Mouse (Mus musculus) hindbrain, embryonic 12.5 days (tissue): ENCODE results near the gene Tardbp. TPM values are rescaled to one million over a fixed set of nuclear protein-coding genes. Genes with fewer than 3 reads are reported as not detected.

ENCODE experiments used
- ATAC-seq: fragments of 200-750 bp; cut with Nextera tagmentation; 2 replicates; pipeline ENCODE4 v1.8.0; 2017; ENCODE audit warnings: moderate TSS enrichment; ENCODE audit not compliant: low FRiP score
- H3K27ac ChIP-seq: fragments of 300-500 bp; sonication (generic); 2 replicates; pipeline ENCODE4 v1.5.1; 2016; ENCODE audit warnings: mild to moderate bottlenecking
- H3K27me3 ChIP-seq: fragments of 300-500 bp; sonication (generic); 2 replicates; pipeline ENCODE4 v1.6.1; 2016; ENCODE audit warnings: mild to moderate bottlenecking
- H3K36me3 ChIP-seq: fragments of 300-500 bp; sonication (generic); 2 replicates; pipeline ENCODE4 v1.6.1; 2016; ENCODE audit warnings: mild to moderate bottlenecking
- H3K4me1 ChIP-seq: fragments of 300-500 bp; sonication (generic); 2 replicates; pipeline ENCODE4 v1.6.1; 2016
- H3K4me2 ChIP-seq: fragments of 300-500 bp; sonication (generic); replicated peaks from 2 replicates; pipeline ENCODE4 v1.6.1; 2016; ENCODE audit warnings: mild to moderate bottlenecking
- H3K4me3 ChIP-seq: fragments of 300-500 bp; sonication (generic); 2 replicates; pipeline ENCODE4 v1.5.1; 2016; ENCODE audit warnings: mild to moderate bottlenecking
- H3K9ac ChIP-seq: fragments of 300-500 bp; sonication (generic); 2 replicates; pipeline ENCODE4 v1.6.1; 2016; ENCODE audit warnings: mild to moderate bottlenecking, moderate library complexity
- H3K9me3 ChIP-seq: fragments of 300-500 bp; sonication (generic); replicated peaks from 2 replicates; pipeline ENCODE4 v1.6.1; 2016; ENCODE audit warnings: mild to moderate bottlenecking
- WGBS: fragments of 180-500 bp; shearing (Covaris S2); methylation state at CpG from one replicate; pipeline ENCODE4 v1.1.7; 2016; 5-methylcytosine and 5-hydroxymethylcytosine counted together
- polyA plus RNA-seq: library from polyadenylated mRNA; unstranded; fragments of >200 nt; fragmentation: Nextera tagmentation; extraction: Ambion mirVana; gene quantifications from 2 replicates; pipeline ENCODE4 v1.2.1, GENCODE M21; 2016

Gene Tardbp
- polyA plus RNA-seq, 1 experiment from 2014 or later: 333 TPM

DNA sequence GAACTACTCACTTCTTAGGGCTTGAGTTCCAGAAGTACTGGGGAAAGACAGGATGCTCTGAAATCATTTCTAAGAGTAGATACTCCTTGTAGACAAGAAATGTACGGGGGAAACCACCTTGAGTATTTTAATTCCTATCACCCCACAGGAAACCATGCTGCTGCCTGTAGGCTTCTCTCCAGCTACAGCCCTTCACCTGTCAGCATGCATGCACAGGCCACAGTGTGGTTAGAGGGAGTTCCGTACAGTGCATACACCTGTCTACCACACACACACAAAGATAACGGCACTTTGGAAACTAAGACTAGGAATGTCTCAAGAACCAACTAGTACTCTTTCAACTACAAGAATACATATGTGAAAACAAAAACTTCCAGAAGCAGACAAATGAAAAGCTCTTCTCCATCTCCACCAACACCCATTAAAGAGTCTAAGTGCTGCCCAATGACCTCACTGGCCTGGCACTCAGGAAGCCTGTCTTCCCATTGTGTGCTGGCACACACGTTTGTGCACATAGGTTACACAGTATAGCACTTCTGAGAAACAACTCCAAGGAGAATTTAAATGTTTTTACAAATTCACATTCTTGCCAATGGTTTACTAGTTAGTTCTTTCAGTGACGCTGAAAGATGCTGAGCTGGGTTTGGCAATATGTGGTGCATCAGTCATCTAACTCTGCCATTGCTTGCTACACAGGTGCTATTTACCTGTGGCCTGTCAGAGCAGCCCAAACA is 16.0 kb downstream of the Tardbp start:
- Histone ChIP-seq H3K4me2 (no peak overlapping the region), H3K27me3 (no peaks in the 10 kb centered on the region), H3K4me1 (peaks cover 4% of the 10 kb centered on the region; the same call in 1 of the 2 replicates), H3K36me3 (peaks cover 48% of the 10 kb centered on the region), H3K9ac (no peak overlapping the region), H3K4me3 (no peak overlapping the region), H3K9me3 (no peaks in the 10 kb centered on the region), H3K27ac (no peak overlapping the region)
- WGBS: 75% methylated on average over 5 of the region's 5 CpGs
- no peak for ATAC-seq

DNA sequence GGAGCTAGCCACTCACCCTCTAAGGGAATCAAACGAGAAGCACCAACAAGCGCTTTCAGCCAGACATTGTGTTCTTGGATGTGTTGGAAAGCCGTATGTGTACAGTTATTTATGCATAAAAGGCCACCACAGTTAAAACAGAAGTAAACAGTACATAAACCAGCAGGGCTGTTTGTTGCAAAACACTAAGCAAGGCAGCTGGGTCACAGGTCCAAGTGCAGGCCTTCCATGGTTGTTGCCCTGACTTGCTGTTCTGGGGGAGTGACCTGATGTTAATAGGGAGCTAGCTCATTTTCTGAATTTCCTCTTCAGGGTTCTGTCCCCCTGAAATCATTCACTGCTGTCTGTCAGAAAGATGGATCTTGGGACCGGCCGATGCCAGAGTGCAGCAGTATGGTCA is 17.0 kb downstream of the Tardbp start:
- Histone ChIP-seq H3K9ac (no peak overlapping the region), H3K27me3 (no peaks in the 10 kb centered on the region), H3K9me3 (no peaks in the 10 kb centered on the region), H3K4me2 (no peak overlapping the region), H3K27ac (no peak overlapping the region), H3K4me1 (peaks cover 4% of the 10 kb centered on the region; the same call in 1 of the 2 replicates), H3K4me3 (no peak overlapping the region), H3K36me3 (peaks cover 39% of the 10 kb centered on the region)
- WGBS: 87% methylated on average over 5 of the region's 5 CpGs
- no peak for ATAC-seq

DNA sequence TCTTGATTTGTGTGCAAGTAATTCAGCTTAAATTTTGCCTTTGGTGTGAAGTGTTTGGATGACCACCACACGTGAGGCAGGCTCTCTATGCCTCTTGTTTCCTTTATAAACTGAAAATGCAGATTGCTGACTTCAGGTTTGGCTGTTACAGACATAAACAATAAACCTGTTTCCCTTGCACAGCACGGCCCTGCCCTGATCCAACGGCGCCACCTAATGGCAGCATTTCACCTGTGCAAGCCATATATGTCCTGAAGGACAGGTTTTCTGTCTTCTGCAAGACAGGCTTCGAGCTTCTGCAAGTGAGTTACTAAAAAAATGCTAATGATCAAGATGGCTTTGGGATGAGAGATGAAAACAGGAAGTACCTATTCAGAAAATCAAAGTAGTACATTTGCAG is 19.1 kb downstream of the Tardbp start:
- no peaks in the 10 kb centered on the region for H3K9me3 ChIP-seq
- H3K4me1 ChIP-seq: no peaks in the 10 kb centered on the region
- no peak overlapping the region for H3K27ac ChIP-seq
- no peak overlapping the region for H3K4me3 ChIP-seq
- H3K36me3 ChIP-seq: peaks cover 22% of the 10 kb centered on the region; the same call in 1 of the 2 replicates
- ATAC-seq: no peak
- no peak overlapping the region for H3K4me2 ChIP-seq
- 28% methylated on average over 5 of the region's 5 CpGs for WGBS
- no peak overlapping the region for H3K9ac ChIP-seq
- no peaks in the 10 kb centered on the region for H3K27me3 ChIP-seq

DNA sequence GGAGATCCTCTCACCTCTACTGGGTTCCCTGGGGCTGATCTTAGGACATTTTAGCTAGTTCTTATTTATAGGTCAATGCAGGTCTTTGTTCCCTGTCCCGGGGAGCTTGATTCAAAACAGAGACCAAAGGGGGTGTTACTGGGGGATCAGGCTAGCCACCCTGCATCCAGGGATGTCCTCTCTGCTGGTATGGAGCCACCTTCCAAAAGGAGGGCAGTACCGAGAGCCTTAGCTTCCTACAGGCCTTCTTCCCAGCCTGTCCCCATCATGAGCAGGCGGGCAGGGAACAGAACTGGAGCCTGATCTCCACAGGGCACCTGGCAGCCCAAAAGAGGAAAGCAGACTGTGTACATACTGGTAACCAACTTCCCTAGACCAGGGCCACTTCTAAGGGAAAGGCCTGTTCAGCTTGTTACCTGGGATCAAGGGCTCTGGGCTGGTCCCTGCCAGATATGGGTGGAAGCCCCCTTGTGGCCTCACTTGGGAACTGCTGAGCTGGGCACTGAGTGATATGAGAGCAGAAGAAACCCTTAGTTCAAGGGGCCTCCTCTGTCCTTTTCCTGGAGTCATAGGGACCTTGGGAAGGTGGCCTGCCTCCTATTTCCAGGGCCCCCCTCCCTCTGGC is 22.2 kb downstream of the Tardbp start:
- WGBS: 96% methylated on average over 3 of the region's 3 CpGs
- Histone ChIP-seq H3K27ac (no peak overlapping the region), H3K36me3 (peaks cover 7% of the 10 kb centered on the region; the same call in 1 of the 2 replicates), H3K27me3 (no peaks in the 10 kb centered on the region), H3K9me3 (no peaks in the 10 kb centered on the region), H3K9ac (no peak overlapping the region), H3K4me3 (no peak overlapping the region), H3K4me1 (no peaks in the 10 kb centered on the region), H3K4me2 (no peak overlapping the region)
- no peak for ATAC-seq

DNA sequence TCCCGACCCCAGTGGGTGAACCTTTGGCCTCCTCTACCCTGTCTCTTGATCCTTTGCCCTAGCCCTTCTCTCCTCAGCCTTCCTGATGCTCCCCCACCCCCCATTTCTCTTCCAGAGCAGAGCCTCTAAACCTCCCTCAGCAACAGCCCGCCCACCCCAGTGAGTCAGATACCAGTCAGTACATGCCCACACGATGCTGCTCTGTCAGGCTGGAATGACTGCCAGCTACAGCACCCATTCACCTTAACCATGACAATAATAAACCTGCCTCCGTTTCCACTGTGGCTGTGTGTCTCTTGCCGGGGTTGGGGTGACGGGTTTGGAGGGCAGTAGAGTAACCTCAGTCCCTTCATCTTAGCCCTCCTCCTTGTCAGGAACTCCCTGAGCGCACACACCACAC is 22.7 kb downstream of the Tardbp start:
- H3K9me3 ChIP-seq: no peaks in the 10 kb centered on the region
- 73% methylated on average over 7 of the region's 7 CpGs for WGBS
- no peaks in the 10 kb centered on the region for H3K27me3 ChIP-seq
- H3K4me1 ChIP-seq: no peaks in the 10 kb centered on the region
- H3K4me2 ChIP-seq: no peak overlapping the region
- ATAC-seq: no peak
- H3K27ac ChIP-seq: no peak overlapping the region
- no peak overlapping the region for H3K9ac ChIP-seq
- H3K36me3 ChIP-seq: peaks cover 7% of the 10 kb centered on the region; the same call in 1 of the 2 replicates
- no peak overlapping the region for H3K4me3 ChIP-seq

DNA sequence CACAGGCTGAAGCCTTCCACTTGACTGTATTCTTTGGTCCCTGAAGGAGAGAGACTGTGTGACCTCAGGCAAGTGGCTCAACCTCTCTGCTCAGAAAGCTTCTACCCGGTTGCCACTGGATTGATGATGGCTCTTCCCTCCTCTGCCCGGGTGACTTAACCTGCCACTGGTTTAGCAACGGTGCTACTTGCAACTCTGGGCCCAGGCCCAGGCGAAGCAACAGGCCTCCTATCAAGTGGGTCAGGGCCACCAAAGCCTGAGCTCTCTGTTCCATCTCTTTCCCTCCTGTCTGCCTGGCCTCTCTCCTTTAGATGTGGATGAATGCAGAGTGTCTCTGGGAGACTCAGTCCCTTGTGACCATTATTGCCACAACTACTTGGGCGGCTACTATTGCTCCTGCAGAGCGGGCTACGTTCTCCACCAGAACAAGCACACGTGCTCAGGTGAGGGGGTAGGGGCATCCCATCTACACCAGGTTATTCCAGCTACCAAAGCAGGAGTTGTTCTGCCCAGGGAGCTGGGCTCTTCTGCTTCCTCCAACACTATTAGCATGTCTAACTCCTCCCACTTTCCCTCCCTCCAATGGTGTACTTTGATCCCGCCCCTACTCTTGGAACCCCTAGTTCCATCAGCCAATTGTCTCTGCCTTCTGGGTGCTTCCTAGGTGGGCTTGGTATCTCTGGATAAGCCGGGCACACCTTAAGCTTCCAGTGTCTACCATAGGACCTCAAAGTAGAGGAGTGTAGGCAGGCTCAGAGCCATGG is 23.3 kb downstream of the Tardbp start:
- WGBS: 63% methylated on average over 10 of the region's 10 CpGs
- H3K4me2 ChIP-seq: no peak overlapping the region

DNA sequence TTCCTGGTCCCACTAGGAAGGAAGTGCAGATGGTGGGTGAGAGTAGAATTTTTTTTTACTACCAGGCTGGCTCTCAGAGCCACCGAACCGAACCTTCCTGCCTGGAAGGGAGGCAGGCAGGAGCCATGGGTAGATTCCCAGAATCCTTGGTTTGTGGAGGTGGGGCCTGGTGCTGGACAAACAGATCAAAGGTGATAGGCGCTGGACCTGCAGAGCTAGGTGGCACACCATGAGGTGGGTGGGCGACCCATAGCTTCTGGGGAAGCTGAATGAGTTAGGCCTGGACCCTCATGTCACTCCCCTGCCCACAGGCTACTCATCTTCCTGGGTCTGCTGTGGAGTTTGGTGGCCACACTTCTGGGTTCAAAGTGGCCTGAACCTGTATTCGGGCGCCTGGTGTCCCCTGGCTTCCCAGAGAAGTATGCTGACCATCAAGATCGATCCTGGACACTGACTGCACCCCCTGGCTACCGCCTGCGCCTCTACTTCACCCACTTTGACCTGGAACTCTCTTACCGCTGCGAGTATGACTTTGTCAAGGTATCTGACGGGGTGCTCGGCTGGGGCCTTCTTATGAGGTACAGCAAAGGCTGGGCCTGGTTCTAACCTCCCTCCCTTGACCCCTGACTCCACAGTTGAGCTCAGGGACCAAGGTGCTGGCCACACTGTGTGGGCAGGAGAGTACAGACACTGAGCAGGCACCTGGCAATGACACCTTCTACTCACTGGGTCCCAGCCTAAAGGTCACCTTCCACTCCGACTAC is 24.3 kb downstream of the Tardbp start, which contains the start of gene Masp2:
Gene Masp2 (plus strand): TSS at position 198 of the 764 bp plus-strand sequence.
- Histone ChIP-seq H3K4me2 (no peak within 1 kb of the TSS), H3K27ac (no peak within 1 kb of the TSS), H3K36me3 (peaks cover 17% of the 10 kb centered on the region), H3K9me3 (no peaks in the 10 kb centered on the region), H3K4me1 (no peaks in the 10 kb centered on the region), H3K27me3 (no peaks in the 10 kb centered on the region), H3K4me3 (no peak within 1 kb of the TSS), H3K9ac (no peak within 1 kb of the TSS)
- 93% methylated on average over 14 of the region's 14 CpGs for WGBS
- ATAC-seq: no peak

More for the DNA sequence above, 23.3 kb downstream of the Tardbp start:
- Histone ChIP-seq H3K27me3 (no peaks in the 10 kb centered on the region), H3K9me3 (no peaks in the 10 kb centered on the region), H3K4me3 (no peak overlapping the region), H3K27ac (no peak overlapping the region), H3K36me3 (peaks cover 11% of the 10 kb centered on the region), H3K9ac (no peak overlapping the region), H3K4me1 (no peaks in the 10 kb centered on the region)
- ATAC-seq: no peak

DNA sequence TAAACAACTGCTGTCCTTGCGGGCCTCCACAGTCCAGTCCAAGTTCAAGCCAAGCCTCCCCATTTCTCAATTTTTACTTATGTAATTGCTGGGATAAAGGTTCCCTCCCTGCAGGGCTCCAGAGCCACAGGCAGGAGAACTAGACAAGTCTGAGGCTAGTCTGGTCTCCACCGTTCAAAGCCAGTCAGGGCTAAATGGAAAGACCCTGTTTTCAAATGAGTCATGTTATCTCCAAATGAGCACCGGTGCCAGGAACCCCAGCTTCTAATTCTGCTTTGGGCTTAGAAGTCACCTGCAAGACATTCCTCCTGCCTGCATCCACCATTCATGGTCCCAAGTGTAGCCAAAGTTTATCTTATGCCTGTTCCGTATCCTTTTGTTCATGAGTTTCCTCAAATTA is 24.9 kb downstream of the Tardbp start:
- no peak overlapping the region for H3K4me3 ChIP-seq
- H3K4me1 ChIP-seq: no peaks in the 10 kb centered on the region
- peaks cover 16% of the 10 kb centered on the region for H3K36me3 ChIP-seq
- H3K9ac ChIP-seq: no peak overlapping the region
- no peaks in the 10 kb centered on the region for H3K27me3 ChIP-seq
- H3K9me3 ChIP-seq: no peaks in the 10 kb centered on the region
- no peak for ATAC-seq
- no peak overlapping the region for H3K4me2 ChIP-seq
- H3K27ac ChIP-seq: no peak overlapping the region
- 86% methylated on average over 4 of the region's 4 CpGs for WGBS

DNA sequence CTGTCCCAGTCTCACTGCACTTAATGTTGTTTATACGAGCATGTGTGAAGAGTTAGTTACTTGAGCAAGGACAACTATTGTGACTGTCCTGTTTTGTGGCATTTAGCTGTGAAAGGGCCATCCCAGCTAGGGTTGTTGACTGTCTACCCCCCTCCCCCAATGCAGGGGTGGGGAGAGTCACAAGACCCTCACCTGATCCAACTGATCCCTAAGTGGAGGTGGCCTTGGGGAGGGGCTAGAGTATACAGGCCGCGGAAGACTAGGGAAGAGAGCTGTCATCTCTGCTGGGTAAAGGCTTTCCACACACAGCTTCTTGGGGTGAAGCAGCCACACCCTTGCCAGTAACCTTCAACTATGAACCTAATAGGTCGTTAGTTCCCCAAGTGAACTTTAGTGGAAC is 26.5 kb downstream of the Tardbp start:
- H3K9me3 ChIP-seq: no peaks in the 10 kb centered on the region
- H3K4me1 ChIP-seq: no peaks in the 10 kb centered on the region
- H3K36me3 ChIP-seq: peaks cover 31% of the 10 kb centered on the region
- WGBS: 85% methylated on average over 4 of the region's 4 CpGs
- H3K4me3 ChIP-seq: no peak overlapping the region
- no peak overlapping the region for H3K4me2 ChIP-seq
- no peak overlapping the region for H3K27ac ChIP-seq
- no peak overlapping the region for H3K9ac ChIP-seq
- no peaks in the 10 kb centered on the region for H3K27me3 ChIP-seq
- ATAC-seq: no peak

DNA sequence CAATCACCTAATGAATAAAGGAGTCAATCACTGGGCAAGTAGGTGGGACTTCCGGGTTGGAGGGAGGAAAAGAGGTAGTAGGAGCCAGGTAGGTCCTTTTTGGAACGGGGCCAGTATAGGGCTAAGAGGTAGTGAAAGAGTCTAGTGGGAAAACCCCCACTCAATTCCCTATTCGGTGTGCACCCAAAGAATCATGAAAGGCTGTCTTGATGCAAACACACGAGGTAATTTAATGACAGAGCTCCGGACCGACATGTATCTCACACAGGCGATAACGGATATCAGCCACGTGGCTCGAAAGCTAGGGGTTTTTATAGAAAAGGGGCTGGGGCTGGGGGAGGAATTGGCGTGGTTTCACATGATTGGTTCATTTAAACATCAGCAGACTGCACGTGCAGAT is 28.0 kb downstream of the Tardbp start:
- Histone ChIP-seq H3K27ac (no peak overlapping the region), H3K27me3 (no peaks in the 10 kb centered on the region), H3K4me1 (no peaks in the 10 kb centered on the region), H3K36me3 (peaks cover 46% of the 10 kb centered on the region), H3K9ac (no peak overlapping the region), H3K4me2 (no peak overlapping the region), H3K4me3 (no peak overlapping the region), H3K9me3 (no peaks in the 10 kb centered on the region)
- 94% methylated on average over 12 of the region's 12 CpGs for WGBS
- ATAC-seq: no peak

DNA sequence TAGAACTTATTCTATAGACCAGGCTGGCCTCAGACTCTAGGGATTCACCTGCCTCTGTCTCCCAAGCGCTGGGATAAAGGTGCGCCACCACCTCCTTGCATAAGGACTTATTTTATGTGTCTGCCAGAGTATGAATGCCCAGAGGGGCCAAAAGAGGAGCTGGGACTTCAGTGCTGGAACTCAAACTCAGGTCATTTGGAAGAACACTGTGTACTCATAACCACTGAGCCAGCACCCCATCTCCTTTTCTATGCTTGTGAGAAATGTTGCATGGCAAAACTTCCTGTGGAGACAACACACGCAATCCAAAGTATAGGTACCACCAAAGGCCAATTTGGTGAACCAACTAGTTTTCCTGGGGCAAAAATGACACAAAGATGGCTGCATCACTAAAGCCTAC is 30.1 kb downstream of the Tardbp start:
- no peak for ATAC-seq
- WGBS: 97% methylated on average over 3 of the region's 3 CpGs
- Histone ChIP-seq H3K27me3 (no peaks in the 10 kb centered on the region), H3K9me3 (no peaks in the 10 kb centered on the region), H3K9ac (no peak overlapping the region), H3K36me3 (peaks cover 52% of the 10 kb centered on the region), H3K27ac (no peak overlapping the region), H3K4me1 (peaks cover 13% of the 10 kb centered on the region), H3K4me3 (no peak overlapping the region), H3K4me2 (no peak overlapping the region)

DNA sequence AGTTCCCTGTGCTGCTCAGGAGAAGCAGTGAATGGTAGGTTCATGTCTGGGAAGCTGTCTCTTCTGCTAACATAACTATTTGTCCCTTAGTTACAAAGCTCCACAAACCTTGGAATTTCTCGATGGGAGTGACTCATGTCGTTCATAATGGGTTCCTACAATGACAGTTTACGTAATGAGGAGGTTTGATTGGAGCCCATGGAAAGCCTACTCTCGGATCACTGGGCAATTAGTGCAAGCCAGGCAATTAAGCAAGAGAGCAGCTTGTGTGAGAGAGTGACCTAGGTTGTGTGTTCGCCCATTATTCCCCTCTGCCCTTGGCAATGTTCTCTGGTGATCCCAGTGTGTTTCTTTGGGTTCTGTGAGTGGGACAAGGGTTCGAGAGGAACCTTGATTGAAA is 30.9 kb downstream of the Tardbp start:
- 88% methylated on average over 6 of the region's 6 CpGs for WGBS
- no peak overlapping the region for H3K27ac ChIP-seq
- H3K36me3 ChIP-seq: peaks cover 52% of the 10 kb centered on the region
- H3K9me3 ChIP-seq: no peaks in the 10 kb centered on the region
- H3K4me3 ChIP-seq: no peak overlapping the region
- no peaks in the 10 kb centered on the region for H3K27me3 ChIP-seq
- H3K4me1 ChIP-seq: peaks cover 13% of the 10 kb centered on the region
- H3K9ac ChIP-seq: no peak overlapping the region
- no peak overlapping the region for H3K4me2 ChIP-seq
- no peak for ATAC-seq
